Mouse (Mus musculus): ENCODE data around the gene Plxdc2.

Plxdc2 gene

GRCm38 (mm10) chr2:16356106-16356818 is at the start of gene Plxdc2:
Gene Plxdc2, plus strand, starts transcription at chr2:16356304.
- peak; percentile 88 for DNase-seq

- DNase-seq = peak; percentile 3
Observed at GRCm38 (mm10) chr2:16310387-16310786, 45.7 kb upstream of the Plxdc2 start.

- peak; percentile 39 for DNase-seq
Observed at GRCm38 (mm10) chr2:16312400-16313070, 43.6 kb upstream of the Plxdc2 start.

GRCm38 (mm10) chr2:16335194-16335781 is 20.8 kb upstream of the Plxdc2 start:
- DNase-seq = no peak

GRCm38 (mm10) chr2:16344564-16344963 is 11.5 kb upstream of the Plxdc2 start:
- DNase-seq = no peak

- no peak for DNase-seq
Observed at GRCm38 (mm10) chr2:16351106-16351505, 5.0 kb upstream of the Plxdc2 start.

GRCm38 (mm10) chr2:16355611-16356105 is 446 bp upstream of the Plxdc2 start:
- peak; percentile 90 for DNase-seq

GRCm38 (mm10) chr2:16356921-16357837 is 1.1 kb downstream of the Plxdc2 start:
- peak; percentile 74 for DNase-seq

- no peak for DNase-seq
Observed at GRCm38 (mm10) chr2:16357946-16358345, 1.8 kb downstream of the Plxdc2 start.

GRCm38 (mm10) chr2:16359341-16359928 is 3.3 kb downstream of the Plxdc2 start:
- DNase-seq = peak; percentile 54

GRCm38 (mm10) chr2:16364749-16365148 is 8.6 kb downstream of the Plxdc2 start:
- no peak for DNase-seq

GRCm38 (mm10) chr2:16365830-16366401 is 9.8 kb downstream of the Plxdc2 start:
- no peak for DNase-seq

- DNase-seq = no peak
Observed at GRCm38 (mm10) chr2:16370419-16370818, 14.3 kb downstream of the Plxdc2 start.

GRCm38 (mm10) chr2:16374288-16374687 is 18.2 kb downstream of the Plxdc2 start:
- no peak for DNase-seq

- no peak for DNase-seq
Observed at GRCm38 (mm10) chr2:16386206-16386605, 30.1 kb downstream of the Plxdc2 start.

GRCm38 (mm10) chr2:16386692-16387091 is 30.6 kb downstream of the Plxdc2 start:
- DNase-seq = no peak

- no peak for DNase-seq
Observed at GRCm38 (mm10) chr2:16387787-16388186, 31.7 kb downstream of the Plxdc2 start.

- DNase-seq = no peak
Observed at GRCm38 (mm10) chr2:16397501-16397900, 41.4 kb downstream of the Plxdc2 start.

GRCm38 (mm10) chr2:16398006-16398405 is 41.9 kb downstream of the Plxdc2 start:
- DNase-seq = no peak

GRCm38 (mm10) chr2:16398896-16399295 is 42.8 kb downstream of the Plxdc2 start:
- DNase-seq = peak; percentile 14

GRCm38 (mm10) chr2:16406508-16406907 is 50.4 kb downstream of the Plxdc2 start:
- DNase-seq = no peak
